Mouse (Mus musculus): ENCODE measurements at regions not wholly inside any gene's neighbourhood (a gene's known extent, or its start where the extent isn't known, plus 50 kb on each side); places are given as distances from the start of the nearest gene placed in this dataset.

DNA sequence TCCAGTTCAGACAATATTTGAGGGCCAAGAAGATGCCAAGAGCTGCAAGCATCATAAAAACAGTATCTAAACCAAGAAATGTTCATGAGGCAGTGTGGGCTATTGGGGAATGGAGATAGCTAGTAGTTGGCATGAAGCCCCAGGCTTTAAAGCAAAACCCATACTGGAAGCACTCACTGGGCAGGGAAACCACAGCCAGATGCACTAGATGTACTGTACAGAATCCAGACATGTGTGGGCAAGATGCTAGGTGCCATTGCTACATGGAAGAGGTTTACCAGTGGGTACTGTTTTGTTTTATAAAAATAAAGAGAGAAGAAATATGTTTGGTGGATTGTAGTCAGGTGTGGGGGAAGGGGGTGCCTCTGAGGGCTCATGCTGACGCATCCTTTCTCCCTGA lies 125.6 kb upstream of the Lrig3 start:
- TF ChIP-seq CTCF (IDR thresholded peaks at IDR 0.05; ENCODE audit: insufficient read depth, low read length) (no peak), POLR2A (IDR thresholded peaks at IDR 0.05; ENCODE audit: borderline replicate concordance, extremely low read depth, low read depth, low read length) (no peak)

All from lung, adult 2 months (tissue).